Mouse (Mus musculus) kidney, embryonic 14.5 days (tissue): ENCODE measurements at regions not wholly inside any gene's neighbourhood (a gene's known extent, or its start where the extent isn't known, plus 50 kb on each side); places are given as distances from the start of the nearest gene placed in this dataset.

Source experiments
- ATAC-seq: fragments of 200-750 bp; cut with Nextera tagmentation; 2 replicates; pipeline ENCODE4 v1.8.0; 2017; ENCODE audit warnings: moderate number of reproducible peaks, mild to moderate bottlenecking, moderate TSS enrichment, moderate library complexity; ENCODE audit not compliant: low FRiP score, low TSS enrichment
- H3K27ac ChIP-seq: fragments of 300-500 bp; sonication (generic); 2 replicates; pipeline ENCODE4 v1.5.1; 2014; ENCODE audit warnings: low read depth, mild to moderate bottlenecking, low read length, moderate library complexity, mixed read lengths
- H3K27me3 ChIP-seq: fragments of 300-500 bp; sonication (generic); 2 replicates; pipeline ENCODE4 v1.6.1; 2014; ENCODE audit warnings: mild to moderate bottlenecking, low read length; ENCODE audit not compliant: control insufficient read depth, insufficient read depth
- H3K36me3 ChIP-seq: fragments of 300-500 bp; sonication (generic); 2 replicates; pipeline ENCODE4 v1.6.1; 2014; ENCODE audit warnings: low read length, mixed read lengths; ENCODE audit not compliant: control insufficient read depth, insufficient read depth
- H3K4me1 ChIP-seq: fragments of 300-500 bp; sonication (generic); 2 replicates; pipeline ENCODE4 v1.6.1; 2014; ENCODE audit warnings: low read length, mixed read lengths; ENCODE audit not compliant: control insufficient read depth, insufficient read depth
- H3K4me2 ChIP-seq: fragments of 300-500 bp; sonication (generic); replicated peaks from 2 replicates; pipeline ENCODE4 v1.6.1; 2014; ENCODE audit warnings: low read depth, mild to moderate bottlenecking, low read length
- H3K4me3 ChIP-seq: fragments of 300-500 bp; sonication (generic); 2 replicates; pipeline ENCODE4 v1.5.1; 2014; ENCODE audit warnings: mild to moderate bottlenecking, low read length
- H3K9ac ChIP-seq: fragments of 300-500 bp; sonication (generic); 2 replicates; pipeline ENCODE4 v1.6.1; 2014; ENCODE audit warnings: low read depth, mild to moderate bottlenecking, low read length, moderate library complexity
- H3K9me3 ChIP-seq: fragments of 300-500 bp; sonication (generic); 2 replicates; pipeline ENCODE4 v1.6.1; 2016; ENCODE audit warnings: low read length; ENCODE audit not compliant: control insufficient read depth
- WGBS: fragments of 180-500 bp; shearing (Covaris S2); extraction: QIAGEN DNeasy Blood & Tissue Kit; methylation state at CpG from one replicate; pipeline ENCODE4 v1.1.7; 2014; 5-methylcytosine and 5-hydroxymethylcytosine counted together

GRCm38 (mm10) chr9:30571014-30571413 is 144.1 kb downstream of the Snx19 start:
- Histone ChIP-seq H3K4me2 (no peak overlapping the region), H3K9ac (no peak overlapping the region), H3K36me3 (no peaks in the 10 kb centered on the region), H3K27me3 (no peaks in the 10 kb centered on the region), H3K27ac (no peak overlapping the region), H3K4me1 (no peaks in the 10 kb centered on the region), H3K9me3 (no peaks in the 10 kb centered on the region), H3K4me3 (no peak overlapping the region)
- 48% methylated on average over 2 of the region's 2 CpGs for WGBS
- ATAC-seq, result no peak

GRCm38 (mm10) chr9:30564765-30565680 is 138.1 kb downstream of the Snx19 start:
- H3K36me3 ChIP-seq, result no peaks in the 10 kb centered on the region
- H3K27ac ChIP-seq, result no peak overlapping the region
- no peaks in the 10 kb centered on the region for H3K9me3 ChIP-seq
- no peak overlapping the region for H3K4me3 ChIP-seq
- H3K4me1 ChIP-seq, result no peaks in the 10 kb centered on the region
- WGBS, result 88% methylated on average over 3 of the region's 3 CpGs
- H3K4me2 ChIP-seq, result no peak overlapping the region
- H3K9ac ChIP-seq, result no peak overlapping the region
- no peak for ATAC-seq
- H3K27me3 ChIP-seq, result no peaks in the 10 kb centered on the region

- WGBS, result 73% methylated on average over 5 of the region's 5 CpGs
- Histone ChIP-seq H3K4me2 (no peak overlapping the region), H3K9me3 (no peaks in the 10 kb centered on the region), H3K4me3 (no peak overlapping the region), H3K27me3 (no peaks in the 10 kb centered on the region), H3K9ac (no peak overlapping the region), H3K4me1 (no peaks in the 10 kb centered on the region), H3K27ac (no peak overlapping the region), H3K36me3 (no peaks in the 10 kb centered on the region)
- ATAC-seq, result no peak
Measured at GRCm38 (mm10) chr9:30563399-30563798, 136.5 kb downstream of the Snx19 start.

GRCm38 (mm10) chr9:30554908-30555307 is 128.0 kb downstream of the Snx19 start:
- Histone ChIP-seq H3K4me3 (no peak overlapping the region), H3K27ac (no peak overlapping the region), H3K36me3 (no peaks in the 10 kb centered on the region), H3K4me2 (no peak overlapping the region), H3K9ac (no peak overlapping the region), H3K9me3 (no peaks in the 10 kb centered on the region), H3K27me3 (no peaks in the 10 kb centered on the region), H3K4me1 (no peaks in the 10 kb centered on the region)
- ATAC-seq, result no peak
- WGBS, result 74% methylated on average over 2 of the region's 2 CpGs

- Histone ChIP-seq H3K4me1 (no peaks in the 10 kb centered on the region), H3K4me2 (no peak overlapping the region), H3K9ac (no peak overlapping the region), H3K36me3 (no peaks in the 10 kb centered on the region), H3K9me3 (no peaks in the 10 kb centered on the region), H3K27ac (no peak overlapping the region), H3K27me3 (no peaks in the 10 kb centered on the region), H3K4me3 (no peak overlapping the region)
- 93% methylated on average over 8 of the region's 8 CpGs for WGBS
- ATAC-seq, result no peak
Measured at GRCm38 (mm10) chr9:30552721-30553120, 125.8 kb downstream of the Snx19 start.

GRCm38 (mm10) chr9:30549892-30550515 is 123.1 kb downstream of the Snx19 start:
- Histone ChIP-seq H3K36me3 (no peaks in the 10 kb centered on the region), H3K27ac (no peak overlapping the region), H3K27me3 (no peaks in the 10 kb centered on the region), H3K4me3 (no peak overlapping the region), H3K9ac (no peak overlapping the region), H3K9me3 (no peaks in the 10 kb centered on the region), H3K4me2 (no peak overlapping the region), H3K4me1 (no peaks in the 10 kb centered on the region)
- 71% methylated on average over 5 of the region's 5 CpGs for WGBS
- no peak for ATAC-seq

- H3K4me3 ChIP-seq, result no peak overlapping the region
- H3K27me3 ChIP-seq, result no peaks in the 10 kb centered on the region
- H3K4me2 ChIP-seq, result no peak overlapping the region
- no peak overlapping the region for H3K9ac ChIP-seq
- H3K9me3 ChIP-seq, result no peaks in the 10 kb centered on the region
- 88% methylated on average over 6 of the region's 6 CpGs for WGBS
- H3K4me1 ChIP-seq, result no peaks in the 10 kb centered on the region
- H3K36me3 ChIP-seq, result no peaks in the 10 kb centered on the region
- ATAC-seq, result no peak
- no peak overlapping the region for H3K27ac ChIP-seq
Measured at GRCm38 (mm10) chr9:30539858-30540257, 113.0 kb downstream of the Snx19 start.

- H3K4me3 ChIP-seq, result no peak overlapping the region
Measured at GRCm38 (mm10) chr9:30536508-30537100, 109.7 kb downstream of the Snx19 start.

GRCm38 (mm10) chr9:30534961-30535360 is 108.1 kb downstream of the Snx19 start:
- Histone ChIP-seq H3K27ac (no peak overlapping the region), H3K36me3 (no peaks in the 10 kb centered on the region), H3K4me3 (no peak overlapping the region), H3K4me2 (no peak overlapping the region), H3K9me3 (no peaks in the 10 kb centered on the region), H3K27me3 (no peaks in the 10 kb centered on the region), H3K9ac (no peak overlapping the region), H3K4me1 (no peaks in the 10 kb centered on the region)
- 62% methylated on average over 4 of the region's 4 CpGs for WGBS
- ATAC-seq, result no peak

More at GRCm38 (mm10) chr9:30536508-30537100, 109.7 kb downstream of the Snx19 start:
- no peak for ATAC-seq
- Histone ChIP-seq H3K27ac (no peak overlapping the region), H3K27me3 (no peaks in the 10 kb centered on the region), H3K9ac (no peak overlapping the region), H3K36me3 (no peaks in the 10 kb centered on the region), H3K4me1 (no peaks in the 10 kb centered on the region), H3K9me3 (no peaks in the 10 kb centered on the region), H3K4me2 (no peak overlapping the region)
- WGBS, result 62% methylated on average over 8 of the region's 8 CpGs
